Mouse (Mus musculus) stomach, embryonic 15.5 days (tissue): ENCODE measurements around the gene Acss2. TPM values are rescaled to one million over a fixed set of nuclear protein-coding genes. Genes with fewer than 3 reads are reported as not detected.

ENCODE experiments used
- ATAC-seq: fragments of 200-750 bp; cut with Nextera tagmentation; 2 replicates; pipeline ENCODE4 v1.8.0; 2017; ENCODE audit warnings: low read depth, moderate number of reproducible peaks, moderate TSS enrichment; ENCODE audit not compliant: insufficient read depth, low FRiP score
- H3K27ac ChIP-seq: fragments of 300-500 bp; sonication (generic); 2 replicates; pipeline ENCODE4 v1.5.1; 2015; ENCODE audit warnings: mild to moderate bottlenecking, inconsistent platforms
- H3K27me3 ChIP-seq: fragments of 300-500 bp; sonication (generic); replicated peaks from 2 replicates; pipeline ENCODE4 v1.6.1; 2015; ENCODE audit warnings: inconsistent platforms
- H3K36me3 ChIP-seq: fragments of 300-500 bp; sonication (generic); 2 replicates; pipeline ENCODE4 v1.6.1; 2015; ENCODE audit warnings: inconsistent platforms
- H3K4me1 ChIP-seq: fragments of 300-500 bp; sonication (generic); 2 replicates; pipeline ENCODE4 v1.6.1; 2015; ENCODE audit warnings: inconsistent platforms
- H3K4me2 ChIP-seq: fragments of 300-500 bp; sonication (generic); 2 replicates; pipeline ENCODE4 v1.6.1; 2015; ENCODE audit warnings: mild to moderate bottlenecking, inconsistent platforms
- H3K4me3 ChIP-seq: fragments of 300-500 bp; sonication (generic); replicated peaks from 2 replicates; pipeline ENCODE4 v1.5.1; 2015; ENCODE audit warnings: inconsistent platforms
- H3K9ac ChIP-seq: fragments of 300-500 bp; sonication (generic); 2 replicates; pipeline ENCODE4 v1.6.1; 2015; ENCODE audit warnings: inconsistent platforms
- H3K9me3 ChIP-seq: fragments of 300-500 bp; sonication (generic); 2 replicates; pipeline ENCODE4 v1.6.1; 2016; ENCODE audit warnings: inconsistent platforms
- WGBS: fragments of 180-500 bp; shearing (Covaris S2); methylation state at CpG from one replicate; pipeline ENCODE4 v1.1.7; 2015; 5-methylcytosine and 5-hydroxymethylcytosine counted together
- microRNA counts: library from miRNA; unstranded; fragments of <30 nt; microRNA quantifications from one replicate; lab custom pipeline; 2016
- microRNA-seq: library from miRNA; unstranded; fragments of <30 nt; microRNA quantifications from one replicate; pipeline ENCODE4, GENCODE M21; 2016
- polyA plus RNA-seq: library from polyadenylated mRNA; unstranded; fragments of >200 nt; fragmentation: Nextera tagmentation; extraction: Ambion mirVana; gene quantifications from 2 replicates; pipeline ENCODE4 v1.2.1, GENCODE M21; 2015

Gene Acss2
- polyA plus RNA-seq, 1 experiment from 2014 or later = 14.0 TPM

GRCm38 (mm10) chr2:155634562-155634961 is 116.8 kb downstream of the Acss2 start:
- H3K27me3 ChIP-seq = peaks cover 15% of the 10 kb centered on the region
- H3K27ac ChIP-seq = no peak overlapping the region
- no peaks in the 10 kb centered on the region for H3K9me3 ChIP-seq
- ATAC-seq = no peak
- WGBS = 95% methylated on average over 8 of the region's 8 CpGs
- no peak overlapping the region for H3K4me2 ChIP-seq
- H3K9ac ChIP-seq = no peak overlapping the region
- H3K36me3 ChIP-seq = peaks cover 44% of the 10 kb centered on the region
- no peak overlapping the region for H3K4me3 ChIP-seq
- H3K4me1 ChIP-seq = 0 out of 2 replicates have a peak, but pooled peaks cover 12% of the 10 kb centered on the region

MicroRNA genes within 50 kb of the gene (microRNA counts, 519-probe panel; counts per million panel counts)
- microRNA mmu-miR-499 (lab: Ali Mortazavi, UCI) = 1,620 counts per million, percentile 9 among the panel's probes with 10 or more counts

Small RNA genes within 50 kb of the gene (microRNA-seq; reads per million reads assigned to microRNA genes)
- gene Mir499 = 7.0 reads per million, percentile 22 among the genes with 10 or more reads in this experiment

Other genes with a start within 250 kb of the Acss2 start
- 179 and 183 TPM in 2 replicates for gene Map1lc3a, start 241.7 kb upstream of the Acss2 start, polyA plus RNA-seq
- gene Pigu, start 160.5 kb upstream of the Acss2 start, polyA plus RNA-seq = 54.6 and 56.6 TPM in 2 replicates
- 19.9 and 24.4 TPM in 2 replicates for gene Trp53inp2, start 136.9 kb upstream of the Acss2 start, polyA plus RNA-seq
- 15.1 and 17.8 TPM in 2 replicates for gene Ncoa6, start 44.1 kb upstream of the Acss2 start, polyA plus RNA-seq
- gene Ggt7, start 289 bp downstream of the Acss2 start, polyA plus RNA-seq = 3.8 and 4.2 TPM in 2 replicates
- gene Gss, start 74.9 kb downstream of the Acss2 start, polyA plus RNA-seq = 43.4 and 43.9 TPM in 2 replicates
- gene Myh7b, start 93.3 kb downstream of the Acss2 start, polyA plus RNA-seq = 0.71 and 0.86 TPM in 2 replicates
- gene Trpc4ap, start 174.4 kb downstream of the Acss2 start, polyA plus RNA-seq = 115 and 126 TPM in 2 replicates
- 103 and 133 TPM in 2 replicates for gene Edem2, start 211.5 kb downstream of the Acss2 start, polyA plus RNA-seq
- gene Gm17581, start 217.9 kb downstream of the Acss2 start, polyA plus RNA-seq = not detected in 2 replicates
- 18.3 and 18.9 TPM in 2 replicates for gene Procr, start 233.2 kb downstream of the Acss2 start, polyA plus RNA-seq